27 mouse cellular contexts compared by ENCODE assay signal in genomic region chr13:96514154-96514942, GRCm38 (mm10). TPM values are rescaled to one million over a fixed set of nuclear protein-coding genes. Genes with fewer than 3 reads are reported as not detected.
A peak's percentile ranks its signal among the peaks of the same experiment; 100 is the strongest.
DNase-seq lines count a peak whose midpoint lies in the region; ATAC-seq and TF ChIP-seq lines count a peak whose summit lies in the region.
"Had no signal": no experiment of that assay in that cellular context is flagged by ENCODE, and none has a peak within 500 bp of the region (broad histone marks: within the 10 kb centered on the region; RNA-seq: fewer than 3 reads in every experiment).

No protein-coding gene starts in this region.

- no peak for TF ChIP-seq EP300 in lung, postnatal 0 days (IDR thresholded peaks at IDR 0.05)

- 74% methylated on average over 5 of the region's 5 CpGs for WGBS in heart, embryonic 15.5 days
- WGBS in kidney, embryonic 14.5 days: 83% methylated on average over 5 of the region's 5 CpGs
- 60% methylated on average over 5 of the region's 5 CpGs for WGBS in lung, postnatal 0 days

- no peak for DNase-seq in heart, postnatal 36 days
- peak; percentile 14 to 24 for DNase-seq in kidney, postnatal 4 days
- DNase-seq in lung, postnatal 0 days (ENCODE audit: low spot score): peak; percentile 18
- no peak for DNase-seq in lung, postnatal 14 days
- DNase-seq in layer of hippocampus, adult 11-12 months (ENCODE audit: low spot score): no peak
- DNase-seq: adrenal gland, postnatal 14 days; cerebellum, adult 9-11 months; gastrocnemius, postnatal 14 days; heart, adult 2 months; left cerebral cortex, postnatal 4 days; right cerebral cortex, postnatal 4 days; thymus, postnatal 25 days had no signal

- no peaks in the 10 kb centered on the region for H3K9me3 ChIP-seq in heart, embryonic 15.5 days (replicated peaks)
- no peaks in the 10 kb centered on the region for H3K9me3 ChIP-seq in kidney, embryonic 14.5 days (ENCODE audit: control insufficient read depth, low read length)
- no peaks in the 10 kb centered on the region for H3K9me3 ChIP-seq in lung, postnatal 0 days (ENCODE audit: low read length)
- H3K9me3 ChIP-seq: embryonic facial prominence, embryonic 13.5 days; forebrain, embryonic 15.5 days; hindbrain, embryonic 15.5 days; kidney, embryonic 15.5 days; midbrain, embryonic 13.5 days; neural tube, embryonic 12.5 days had no signal

- H3K4me3 ChIP-seq in heart, embryonic 15.5 days: no peak overlapping the region
- H3K4me3 ChIP-seq in kidney, embryonic 14.5 days (ENCODE audit: low read length): no peak overlapping the region
- no peak overlapping the region for H3K4me3 ChIP-seq in lung, postnatal 0 days (ENCODE audit: low read depth, low read length)
- H3K4me3 ChIP-seq: embryonic facial prominence, embryonic 13.5 days; forebrain, embryonic 15.5 days; heart, adult 2 months; hindbrain, embryonic 15.5 days; kidney, embryonic 15.5 days; left cerebral cortex, adult 2 months; midbrain, embryonic 13.5 days; neural tube, embryonic 12.5 days had no signal

- intact Hi-C loops in heart, postnatal 36 days (cut with DNase I): loop anchor here (5.0 kb wide), 1 partner anchor 67 kb away; no protein-coding TSS in a partner anchor

- H3K27ac ChIP-seq in heart, embryonic 15.5 days: peak overlapping the region; percentile 56; the same call in 1 of the 2 replicates
- no peak overlapping the region for H3K27ac ChIP-seq in kidney, embryonic 14.5 days (ENCODE audit: low read depth, low read length)
- H3K27ac ChIP-seq in lung, postnatal 0 days (ENCODE audit: low read length): no peak overlapping the region
- H3K27ac ChIP-seq: embryonic facial prominence, embryonic 13.5 days; forebrain, embryonic 15.5 days; heart, adult 2 months; hindbrain, embryonic 15.5 days; kidney, embryonic 15.5 days; left cerebral cortex, adult 2 months; liver, embryonic 14.5 days; midbrain, embryonic 13.5 days; neural tube, embryonic 12.5 days had no signal

- no peak for TF ChIP-seq CTCF in lung, postnatal 0 days (IDR thresholded peaks at IDR 0.05)

- peaks cover 14% of the 10 kb centered on the region for H3K4me1 ChIP-seq in heart, embryonic 15.5 days (replicated peaks)
- 0 out of 2 replicates have a peak, but pooled peaks cover 2% of the 10 kb centered on the region for H3K4me1 ChIP-seq in kidney, embryonic 14.5 days (ENCODE audit: control insufficient read depth, insufficient read depth, low read length)
- peaks cover 11% of the 10 kb centered on the region; the same call in 1 of the 2 replicates for H3K4me1 ChIP-seq in lung, postnatal 0 days (ENCODE audit: insufficient read depth, low read depth, low read length)
- H3K4me1 ChIP-seq: forebrain, embryonic 15.5 days; hindbrain, embryonic 15.5 days; midbrain, embryonic 13.5 days; neural tube, embryonic 12.5 days had no signal

- ATAC-seq in heart, embryonic 15.5 days (replicated peaks; ENCODE audit: insufficient number of reproducible peaks, insufficient read depth, low FRiP score, low read depth): no peak
- ATAC-seq in kidney, embryonic 14.5 days (ENCODE audit: low FRiP score, low TSS enrichment): no peak
- ATAC-seq in lung, postnatal 0 days: 0 out of 2 replicates have a peak, but pooled peaks have one; percentile 10
- ATAC-seq: forebrain, embryonic 15.5 days; midbrain, embryonic 13.5 days had no signal

- no peaks in the 10 kb centered on the region for H3K27me3 ChIP-seq in heart, embryonic 15.5 days
- H3K27me3 ChIP-seq in kidney, embryonic 14.5 days (ENCODE audit: control insufficient read depth, insufficient read depth, low read length): no peaks in the 10 kb centered on the region
- H3K27me3 ChIP-seq in lung, postnatal 0 days (replicated peaks; ENCODE audit: insufficient read depth, low read length): no peaks in the 10 kb centered on the region
- H3K27me3 ChIP-seq: CH12.LX; embryonic facial prominence, embryonic 13.5 days; forebrain, embryonic 15.5 days; hindbrain, embryonic 15.5 days; kidney, embryonic 15.5 days; midbrain, embryonic 13.5 days; neural tube, embryonic 12.5 days had no signal

- H3K36me3 ChIP-seq in heart, embryonic 15.5 days: peaks cover 4% of the 10 kb centered on the region; the same call in 1 of the 2 replicates
- H3K36me3 ChIP-seq in kidney, embryonic 14.5 days (ENCODE audit: control insufficient read depth, insufficient read depth, low read length): no peaks in the 10 kb centered on the region
- H3K36me3 ChIP-seq in lung, postnatal 0 days (ENCODE audit: insufficient read depth, low read length): no peaks in the 10 kb centered on the region
- H3K36me3 ChIP-seq: forebrain, embryonic 15.5 days; hindbrain, embryonic 15.5 days; midbrain, embryonic 13.5 days had no signal

- no peak overlapping the region for H3K4me2 ChIP-seq in heart, embryonic 15.5 days
- H3K4me2 ChIP-seq in kidney, embryonic 14.5 days (replicated peaks; ENCODE audit: low read depth, low read length): no peak overlapping the region
- no peak overlapping the region for H3K4me2 ChIP-seq in lung, postnatal 0 days (replicated peaks; ENCODE audit: low read depth, low read length)
- H3K4me2 ChIP-seq: embryonic facial prominence, embryonic 13.5 days; forebrain, embryonic 15.5 days; hindbrain, embryonic 15.5 days; kidney, embryonic 15.5 days; midbrain, embryonic 13.5 days; neural tube, embryonic 12.5 days had no signal

- no peak overlapping the region for H3K9ac ChIP-seq in heart, embryonic 15.5 days
- H3K9ac ChIP-seq in kidney, embryonic 14.5 days (ENCODE audit: low read depth, low read length): no peak overlapping the region
- H3K9ac ChIP-seq in lung, postnatal 0 days (replicated peaks; ENCODE audit: low read depth): no peak overlapping the region
- H3K9ac ChIP-seq: embryonic facial prominence, embryonic 13.5 days; forebrain, embryonic 15.5 days; hindbrain, embryonic 15.5 days; kidney, embryonic 15.5 days; liver, embryonic 14.5 days; midbrain, embryonic 13.5 days; neural tube, embryonic 12.5 days had no signal

RNA-seq across cellular contexts. Expression of gene Gm17622, which starts 23.8 kb away (rescaled TPM):
- polyA plus RNA-seq in heart, embryonic 15.5 days (2015; fragmentation: Nextera tagmentation; extraction: Ambion mirVana): not detected in 2 replicates
- not detected for total RNA-seq in heart, postnatal 36 days (2021)
- not detected in 2 replicates for polyA plus RNA-seq in kidney, embryonic 14.5 days (2014; fragmentation: Nextera tagmentation; extraction: Ambion mirVana)
- polyA plus RNA-seq in lung, postnatal 0 days (2015; fragmentation: Nextera tagmentation; extraction: Ambion mirVana): not detected in 2 replicates
- total RNA-seq: adrenal gland, postnatal 14 days; CH12.LX; gastrocnemius, postnatal 14 days; heart, adult 2 months; heart, postnatal 25 days; left cerebral cortex, adult 2 months; left cerebral cortex, postnatal 4 days; MEL had no signal
- polyA plus RNA-seq: brain, embryonic 14.5 days; embryonic facial prominence, embryonic 13.5 days; forebrain, embryonic 15.5 days; heart, adult 2 months; hindbrain, embryonic 15.5 days; kidney, embryonic 15.5 days; liver, embryonic 14.5 days; midbrain, embryonic 13.5 days; neural tube, embryonic 12.5 days; testis, adult 2 months had no signal

RNA-seq across cellular contexts. Expression of gene Polk, which starts 28.0 kb away (rescaled TPM):
- polyA plus RNA-seq in heart, embryonic 15.5 days (2015; fragmentation: Nextera tagmentation; extraction: Ambion mirVana): 6.4 and 7.2 TPM in 2 replicates
- total RNA-seq in heart, postnatal 36 days (2021): 1 to 10 TPM; 4.5 to 5.6 TPM
- polyA plus RNA-seq in kidney, embryonic 14.5 days (2014; fragmentation: Nextera tagmentation; extraction: Ambion mirVana): 5.4 and 10.8 TPM in 2 replicates
- polyA plus RNA-seq in lung, postnatal 0 days (2015; fragmentation: Nextera tagmentation; extraction: Ambion mirVana): 4.6 and 5.0 TPM in 2 replicates

RNA-seq across cellular contexts. Expression of gene Col4a3bp, which starts 28.1 kb away (rescaled TPM):
- polyA plus RNA-seq in heart, embryonic 15.5 days (2015; fragmentation: Nextera tagmentation; extraction: Ambion mirVana): 8.3 and 8.4 TPM in 2 replicates
- 10 to 100 TPM; 38.9 to 39.8 TPM for total RNA-seq in heart, postnatal 36 days (2021)
- 8.4 and 13.4 TPM in 2 replicates for polyA plus RNA-seq in kidney, embryonic 14.5 days (2014; fragmentation: Nextera tagmentation; extraction: Ambion mirVana)
- polyA plus RNA-seq in lung, postnatal 0 days (2015; fragmentation: Nextera tagmentation; extraction: Ambion mirVana): 10.0 and 12.9 TPM in 2 replicates

RNA-seq across cellular contexts. Expression of gene Ankdd1b, which starts 43.4 kb away (rescaled TPM):
- 0.59 and 1.1 TPM in 2 replicates for polyA plus RNA-seq in heart, embryonic 15.5 days (2015; fragmentation: Nextera tagmentation; extraction: Ambion mirVana)
- under 1 TPM; 0.42 to 0.57 TPM for total RNA-seq in heart, postnatal 36 days (2021)
- 0.28 TPM in 1 of 2 replicates, not detected in the other for polyA plus RNA-seq in kidney, embryonic 14.5 days (2014; fragmentation: Nextera tagmentation; extraction: Ambion mirVana)
- polyA plus RNA-seq in lung, postnatal 0 days (2015; fragmentation: Nextera tagmentation; extraction: Ambion mirVana): 0.19 and 0.24 TPM in 2 replicates
- total RNA-seq: left cerebral cortex, postnatal 4 days had no signal
- polyA plus RNA-seq: forebrain, embryonic 15.5 days; hindbrain, embryonic 15.5 days; midbrain, embryonic 13.5 days had no signal

Comparison
In these comparisons a context has a peak if more than half of its experiments do, and no peak if none do; other contexts are left out.
1. DNase-seq: peak in kidney, postnatal 4 days (2 of 2) and lung, postnatal 0 days (single experiment); none in heart, postnatal 36 days (0 of 2), lung, postnatal 14 days (single experiment) and layer of hippocampus, adult 11-12 months (single experiment).